Mouse (Mus musculus): ENCODE results near the gene Slc35f1.

GRCm38 (mm10) chr10:52918715-52919114, 228.4 kb downstream of the Slc35f1 start:
- TF ChIP-seq CTCF (IDR thresholded peaks at IDR 0.05; ENCODE audit: control insufficient read depth, insufficient read depth, insufficient replicate concordance, low read depth, low read length) (no peak), POLR2A (IDR thresholded peaks at IDR 0.05; ENCODE audit: control insufficient read depth, low read depth, low read length) (no peak)
